Mouse (Mus musculus): ENCODE results near the gene Scpep1. TPM values are rescaled to one million over a fixed set of nuclear protein-coding genes. Genes with fewer than 3 reads are reported as not detected.

Gene Scpep1
- total RNA-seq, 4 experiments from 2014 or later: 4.5 to 9.4 (median 6.0) TPM

DNA sequence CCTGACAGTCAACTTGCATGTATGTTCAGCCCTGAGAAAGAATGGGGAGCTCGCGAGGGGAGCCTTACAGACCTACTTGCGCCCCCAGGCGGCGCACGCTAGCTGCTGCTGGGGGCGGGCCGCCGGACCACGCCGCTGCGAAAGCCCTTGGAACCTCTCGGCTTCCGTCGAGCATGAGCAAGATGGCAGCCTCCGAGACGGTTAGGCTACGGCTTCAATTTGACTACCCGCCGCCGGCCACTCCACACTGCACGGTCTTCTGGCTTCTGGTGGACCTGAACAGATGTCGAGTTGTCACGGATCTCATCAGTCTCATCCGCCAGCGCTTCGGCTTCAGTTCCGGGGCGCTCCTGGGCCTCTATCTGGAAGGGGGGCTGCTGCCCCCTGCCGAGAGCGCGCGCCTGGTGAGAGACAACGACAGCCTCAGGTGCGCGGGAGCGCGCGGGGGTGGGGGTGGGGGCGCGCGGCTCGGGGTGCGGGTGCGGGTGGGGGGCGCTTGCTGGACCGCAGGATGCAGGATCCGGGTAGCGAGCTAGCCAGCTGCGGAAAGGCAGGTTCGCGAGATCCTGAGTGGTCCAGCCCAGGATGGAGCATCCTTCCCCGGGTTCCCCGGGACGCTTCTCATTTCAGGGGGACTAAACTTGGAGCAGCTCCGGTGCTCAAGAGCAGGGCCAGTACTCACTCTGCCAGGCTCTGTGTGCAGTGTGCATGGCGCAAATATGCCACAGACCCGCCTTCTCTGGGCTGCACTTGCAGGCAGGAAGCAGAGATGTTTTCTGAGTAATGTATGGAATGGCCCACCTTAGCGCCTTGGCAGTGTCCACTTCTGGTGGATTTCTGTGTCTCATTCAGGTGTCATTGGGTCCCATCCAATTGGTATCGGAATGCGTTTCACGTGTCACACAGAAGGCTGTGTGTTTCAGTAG is 18.8 kb upstream of the Scpep1 start:
- DNase-seq (ENCODE audit: low spot score in 2 of 2): peak; percentile 84 to 88

DNA sequence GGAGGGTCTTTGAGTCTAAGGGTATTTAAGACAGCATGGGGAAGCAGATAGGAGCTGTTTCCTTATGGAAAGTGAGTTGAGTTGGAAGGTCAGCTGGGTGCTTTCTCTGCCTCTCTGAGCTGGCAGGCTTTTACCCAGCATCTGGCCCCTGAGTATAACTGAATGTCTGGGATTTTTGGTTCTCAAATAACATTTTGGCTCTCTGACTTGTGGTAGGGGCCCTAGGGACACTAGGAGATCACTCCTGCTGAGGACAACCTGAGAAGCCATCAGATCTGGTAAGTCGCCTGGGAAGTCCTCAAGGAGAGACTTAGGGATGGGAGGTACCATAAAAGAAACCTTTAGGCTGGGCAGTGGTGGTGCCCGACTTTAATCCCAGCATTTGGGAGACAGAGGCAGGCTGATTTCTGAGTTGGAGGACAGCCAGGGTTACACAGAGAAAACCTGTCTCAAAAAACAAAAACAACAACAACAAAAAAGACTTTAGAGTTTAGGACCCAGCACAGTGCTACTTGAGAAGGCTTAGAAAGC is 15.0 kb upstream of the Scpep1 start, which contains the start of gene Coil:
TSS of gene Coil (plus strand) at position 51 of the 531 bp plus-strand sequence.
- DNase-seq (ENCODE audit: low spot score in 2 of 2): no peak

DNA sequence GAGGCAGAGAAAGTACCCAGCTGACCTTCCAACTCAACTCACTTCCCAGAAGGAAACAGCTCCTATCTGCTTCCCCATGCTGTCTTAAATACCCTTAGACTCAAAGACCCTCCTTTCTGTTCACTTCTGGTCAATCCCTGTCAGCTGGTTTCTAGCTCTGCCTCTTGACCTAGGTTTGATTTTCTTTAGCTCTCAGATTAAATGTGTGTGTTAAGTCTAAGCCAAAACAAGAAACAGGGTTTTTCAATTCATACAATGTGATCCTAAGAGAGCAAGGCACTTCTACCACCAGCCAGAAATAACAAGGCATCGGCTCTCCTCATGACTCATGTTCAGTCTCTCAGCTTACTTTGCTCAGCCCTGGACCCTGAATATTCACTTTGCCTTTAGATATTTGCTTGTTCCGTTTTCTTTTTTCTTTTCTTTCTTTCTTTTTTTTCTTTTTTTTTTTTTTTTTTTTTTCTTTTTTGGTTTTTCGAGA is 11.7 kb upstream of the Scpep1 start, which contains the start of gene Elobl:
TSS of gene Elobl (minus strand) at position 51 of the 481 bp plus-strand sequence.
- no peak for DNase-seq (ENCODE audit: low spot score in 2 of 2)

- DNase-seq (ENCODE audit: low spot score in 2 of 2): no peak
These were observed 3.6 kb upstream of the Scpep1 start for GRCm38 (mm10) chr11:88958851-88959250.

DNA sequence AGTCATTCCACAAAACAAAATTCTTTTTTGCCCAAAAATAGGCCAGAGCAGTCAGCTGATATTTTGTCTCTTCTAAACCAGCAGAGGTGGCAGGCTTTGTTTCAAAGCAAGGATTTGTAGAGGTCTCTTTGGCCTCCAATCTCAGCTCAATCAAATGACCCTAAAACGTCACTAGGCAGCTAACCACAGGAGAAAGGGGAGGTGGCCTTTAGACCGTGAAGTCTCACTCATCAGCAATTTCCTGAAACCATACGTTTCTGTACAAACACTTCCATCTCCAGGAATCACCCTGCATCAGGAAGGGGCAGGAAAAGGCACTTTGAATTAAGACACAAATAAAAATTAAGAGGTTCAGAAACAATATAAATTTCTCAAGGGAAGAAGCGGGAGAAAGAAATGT is 462 bp downstream of the Scpep1 start:
- no peak for DNase-seq (ENCODE audit: low spot score in 2 of 2)

DNA sequence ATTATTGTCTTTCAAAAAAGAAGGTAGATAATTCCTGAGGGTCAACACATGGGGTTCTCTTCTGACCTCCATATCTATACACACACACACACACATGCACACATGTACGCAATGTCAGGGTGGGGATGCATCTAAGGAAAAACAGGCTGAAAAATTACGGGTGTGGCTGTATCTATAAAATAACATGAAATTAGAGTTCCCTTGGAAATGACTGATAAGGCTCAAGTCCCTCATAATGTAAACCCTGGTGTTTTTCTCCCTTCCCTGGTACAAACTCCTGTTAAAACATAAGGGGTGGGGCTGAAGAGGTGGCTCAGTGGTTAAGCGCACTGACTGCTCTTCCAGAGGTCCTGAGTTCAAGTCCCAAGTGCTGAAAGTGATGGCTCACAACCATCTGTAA is 1.7 kb downstream of the Scpep1 start:
- no peak for DNase-seq (ENCODE audit: low spot score in 2 of 2)

DNA sequence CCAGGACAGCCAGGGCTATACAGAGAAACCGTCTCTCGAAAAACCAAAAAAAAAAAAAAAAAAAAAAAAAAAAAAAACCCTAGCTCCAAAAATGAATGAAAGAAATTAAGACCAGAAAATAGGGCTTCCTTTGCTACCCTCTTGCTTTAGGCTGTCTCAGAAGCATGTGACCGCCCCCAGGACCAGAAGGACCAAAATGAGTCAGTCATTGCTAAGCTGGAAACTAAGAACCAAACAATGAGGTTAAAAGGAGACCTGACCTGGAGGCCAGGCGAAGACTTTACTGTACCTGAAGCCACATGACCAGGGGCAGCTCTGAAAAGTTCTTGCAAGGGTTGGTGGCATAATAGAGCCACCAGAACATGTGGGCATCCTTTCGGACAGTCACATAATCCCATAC is 3.1 kb downstream of the Scpep1 start:
- DNase-seq (ENCODE audit: low spot score in 2 of 2): no peak

- DNase-seq (ENCODE audit: low spot score in 2 of 2): no peak
These were observed 3.7 kb downstream of the Scpep1 start for GRCm38 (mm10) chr11:88951576-88951975.

DNA sequence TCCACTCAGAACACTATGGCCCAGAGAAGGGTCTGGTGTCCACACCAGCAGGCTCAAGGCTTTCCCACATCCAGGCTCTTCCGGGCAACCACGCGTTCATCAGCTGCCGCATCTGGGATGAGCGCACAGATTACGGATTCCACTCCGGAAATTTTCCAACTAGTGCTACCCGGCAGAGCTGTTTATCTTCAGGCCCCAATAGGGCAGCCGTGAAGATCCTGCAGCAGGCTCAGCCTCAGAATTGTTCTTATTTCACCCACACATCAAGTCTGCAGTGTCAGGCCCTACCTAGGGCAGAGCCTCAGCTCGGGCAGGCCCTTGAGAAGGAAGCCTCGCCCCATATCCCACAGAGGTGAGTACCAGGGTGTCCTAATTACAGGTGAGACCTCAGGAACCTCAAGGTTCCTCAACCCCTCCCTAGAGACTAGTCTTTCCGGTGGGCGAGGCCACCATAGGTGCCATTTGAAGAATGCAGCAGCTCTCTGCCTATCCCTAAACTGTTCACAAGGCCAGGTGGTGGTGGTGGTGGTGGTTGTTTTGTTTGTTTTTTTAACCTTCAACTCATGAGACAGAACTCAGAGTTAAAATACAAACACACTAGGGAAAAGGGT is 4.5 kb downstream of the Scpep1 start:
- no peak for DNase-seq (ENCODE audit: low spot score in 2 of 2)

- DNase-seq (ENCODE audit: low spot score in 2 of 2): no peak
These were observed 5.2 kb downstream of the Scpep1 start for GRCm38 (mm10) chr11:88949802-88950639.

DNA sequence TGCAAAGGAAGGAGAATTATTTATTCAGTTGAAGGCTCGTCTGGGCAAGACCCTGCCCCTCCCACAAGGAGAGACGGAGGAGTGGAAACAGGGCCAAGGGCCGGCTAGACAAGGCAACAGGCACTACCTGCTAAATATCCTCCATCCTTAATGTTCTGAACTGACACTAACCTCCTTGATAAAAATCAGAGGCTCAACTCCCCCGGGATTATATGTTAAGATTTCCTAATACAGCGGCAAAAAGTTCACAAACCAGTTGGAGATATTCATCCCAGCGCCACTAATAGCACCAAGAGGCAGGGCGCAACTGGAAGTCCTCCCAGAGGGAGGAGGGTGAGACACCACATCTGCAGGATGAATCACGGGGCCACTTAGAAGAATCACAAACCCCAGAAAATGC is 6.4 kb downstream of the Scpep1 start:
- no peak for DNase-seq (ENCODE audit: low spot score in 2 of 2)

DNA sequence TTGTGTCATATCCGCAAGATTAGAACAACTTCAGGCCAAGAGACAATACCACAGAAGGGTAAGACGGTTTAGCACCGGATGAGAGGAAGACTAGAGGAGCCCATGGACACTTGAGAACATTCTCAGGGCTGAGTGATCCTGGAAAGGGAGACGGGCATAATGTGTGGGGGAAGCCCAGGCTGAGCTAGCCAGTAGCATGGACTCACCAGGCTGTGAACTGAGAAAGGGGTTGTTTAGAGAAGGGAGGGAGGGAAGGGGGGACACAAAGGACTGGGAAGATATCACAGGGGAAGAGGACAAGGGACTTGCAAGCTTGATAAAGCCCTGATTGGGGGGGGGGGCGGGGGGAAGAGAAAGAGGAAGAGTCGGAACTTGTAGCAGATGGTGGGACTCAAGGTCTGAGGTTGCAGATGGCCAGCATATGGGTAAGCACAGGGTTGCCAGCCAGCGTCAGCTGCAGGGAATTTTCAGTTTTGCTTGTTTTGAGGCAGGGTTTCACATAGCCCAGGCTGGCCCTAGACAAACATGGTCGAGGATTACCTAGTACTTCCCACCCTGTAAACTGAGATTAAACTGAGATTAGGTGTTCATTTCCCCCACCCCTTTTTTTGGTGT is 9.2 kb downstream of the Scpep1 start:
- DNase-seq (ENCODE audit: low spot score in 2 of 2): no peak

DNA sequence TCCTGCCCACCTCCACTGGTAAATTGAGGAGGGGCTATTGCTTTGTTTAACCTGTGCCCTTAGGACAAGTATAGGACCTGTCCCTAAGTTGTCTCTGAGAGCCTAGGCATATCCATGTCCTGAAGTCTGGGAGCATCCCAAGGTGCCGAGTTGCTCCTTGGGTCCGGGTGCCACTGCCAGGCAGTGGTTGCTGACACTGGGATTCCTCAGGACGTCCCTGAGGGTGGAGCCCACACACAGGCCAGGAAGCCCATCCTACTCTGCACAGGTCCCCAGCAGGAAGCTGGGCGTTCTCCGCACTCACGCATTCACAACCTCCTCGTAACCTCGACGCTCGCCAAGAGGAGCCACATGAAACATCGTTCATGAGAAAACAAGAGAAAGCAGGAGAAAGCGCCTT is 13.8 kb downstream of the Scpep1 start:
- no peak for DNase-seq (ENCODE audit: low spot score in 2 of 2)

DNA sequence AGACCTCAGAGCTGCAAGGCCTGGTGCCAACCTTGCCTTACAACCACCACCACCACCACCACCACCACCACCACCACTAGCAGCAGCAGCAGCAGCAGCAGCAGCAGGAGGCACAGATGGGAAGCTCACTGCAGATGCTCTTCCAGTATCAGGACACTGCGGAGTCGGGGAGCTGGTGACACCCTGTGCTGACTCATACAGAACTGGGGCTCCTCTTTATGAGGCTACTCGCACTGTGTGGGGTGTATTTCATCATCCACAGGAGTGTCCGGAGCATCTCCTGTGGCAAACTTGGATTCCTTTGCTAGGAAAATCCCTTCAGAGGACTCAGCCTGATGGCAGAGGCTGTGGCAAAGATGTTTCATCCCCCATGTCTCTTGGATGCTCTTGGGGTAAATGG is 15.6 kb downstream of the Scpep1 start:
- no peak for DNase-seq (ENCODE audit: low spot score in 2 of 2)

- DNase-seq (ENCODE audit: low spot score in 2 of 2): no peak
These were observed 16.5 kb downstream of the Scpep1 start for GRCm38 (mm10) chr11:88938770-88939169.

GRCm38 (mm10) chr11:88937886-88938285 is 17.4 kb downstream of the Scpep1 start:
- DNase-seq (ENCODE audit: low spot score in 2 of 2): no peak

DNA sequence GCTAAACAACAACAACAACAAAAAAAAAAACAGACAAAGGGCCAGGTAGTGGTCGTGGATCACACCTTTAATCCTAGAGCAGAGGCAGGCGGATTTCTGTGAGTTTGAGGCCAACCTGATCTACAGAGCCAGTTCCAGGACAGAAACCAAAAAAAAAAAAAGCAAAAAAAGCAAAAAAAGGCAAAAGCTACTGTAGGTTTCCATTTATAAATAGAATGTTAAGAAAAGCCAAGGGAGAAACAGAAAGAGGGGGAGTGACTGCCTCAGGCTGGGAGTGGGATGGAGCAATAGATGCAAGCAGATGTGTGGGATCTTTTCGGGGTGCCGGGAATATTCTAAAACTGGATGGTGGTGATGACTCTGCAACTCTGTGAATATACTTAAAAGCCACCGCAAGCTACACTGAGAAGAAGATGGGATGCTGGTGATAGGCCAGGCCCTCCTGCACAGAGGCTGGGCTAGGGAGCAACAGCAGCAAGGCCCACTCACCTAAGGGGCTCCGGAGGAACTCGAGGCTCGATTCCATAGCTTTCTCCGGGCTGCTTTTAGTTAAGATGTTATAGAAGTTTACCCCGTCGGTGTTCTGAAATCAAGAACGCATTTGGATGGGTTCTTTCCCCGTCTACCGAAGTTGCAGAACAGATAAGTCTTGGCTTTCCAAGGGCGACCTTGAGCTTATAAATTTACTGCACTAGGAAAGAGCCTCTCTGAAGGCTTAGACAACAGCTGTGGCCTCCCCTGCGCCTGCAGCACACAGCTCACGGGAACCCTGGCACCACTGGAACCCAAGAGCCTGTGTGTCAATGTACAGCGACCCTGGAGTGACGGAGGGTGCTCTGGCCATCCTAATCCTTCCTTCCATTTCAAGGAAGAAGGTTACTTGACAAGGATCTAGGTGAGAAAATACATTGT is 20.9 kb downstream of the Scpep1 start:
- no peak for DNase-seq (ENCODE audit: low spot score in 2 of 2)

GRCm38 (mm10) chr11:88933030-88933429 is 22.2 kb downstream of the Scpep1 start:
- DNase-seq (ENCODE audit: low spot score in 2 of 2): no peak

DNA sequence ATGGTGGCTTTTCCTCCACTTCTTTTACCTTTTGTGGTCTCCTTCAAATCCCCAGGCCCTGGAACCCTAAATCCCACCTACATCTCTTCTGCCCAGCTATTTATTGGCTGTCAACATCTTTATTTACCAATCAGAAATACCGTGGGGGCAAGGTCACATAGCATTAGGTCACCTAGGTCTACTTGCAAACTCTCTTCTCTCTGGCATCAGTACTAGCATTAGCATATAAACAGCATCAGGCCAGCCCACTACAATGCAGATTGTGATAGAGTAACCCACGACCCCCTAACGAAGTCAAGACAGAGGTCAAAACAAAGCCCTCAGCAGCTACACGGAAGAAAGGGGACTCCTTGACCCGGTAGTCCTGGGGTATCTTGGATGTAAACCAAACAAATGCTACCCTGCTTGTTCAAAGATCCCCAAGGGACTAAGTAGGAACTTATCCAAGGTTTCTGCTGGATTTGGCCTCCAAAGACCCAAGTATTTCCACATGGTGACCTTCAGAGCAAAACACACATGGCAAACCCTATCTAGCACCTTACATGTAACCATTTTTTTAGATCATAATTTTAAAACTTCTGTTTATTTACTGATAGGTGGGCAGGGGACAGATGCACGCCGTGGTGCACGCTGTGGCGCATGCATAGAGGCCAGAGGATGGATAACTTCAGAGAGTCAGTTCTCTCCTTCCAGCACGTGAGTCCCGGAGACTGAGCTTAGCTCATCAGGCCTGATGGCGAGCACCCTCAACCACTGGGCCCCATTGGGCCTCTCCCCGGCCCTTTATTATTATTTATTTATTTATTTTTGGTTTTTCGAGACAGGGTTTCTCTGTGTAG is 23.4 kb downstream of the Scpep1 start:
- no peak for DNase-seq (ENCODE audit: low spot score in 2 of 2)
